Mouse (Mus musculus): ENCODE results near the gene Cd300c2. TPM values are rescaled to one million over a fixed set of nuclear protein-coding genes. Genes with fewer than 3 reads are reported as not detected.
A peak's percentile ranks its signal among the peaks of the same experiment; 100 is the strongest.

Cd300c2 gene
- total and polyA plus RNA-seq, 3 experiments = not detected

- H3K4me2 ChIP-seq (ENCODE audit: insufficient read depth, low read depth, poor library complexity, severe bottlenecking) = no peak overlapping the region
- no peaks in the 10 kb centered on the region for H3K79me2 ChIP-seq (replicated peaks; ENCODE audit: control insufficient read depth, extremely low read depth, insufficient read depth, poor library complexity, severe bottlenecking)
- H3K27ac ChIP-seq (ENCODE audit: insufficient read depth, low read depth) = no peak overlapping the region
- H3K27me3 ChIP-seq (replicated peaks) = peaks cover 64% of the 10 kb centered on the region
- no peak for TF ChIP-seq USF1 (IDR thresholded peaks at IDR 0.05; ENCODE audit: low read depth, low read length)
- no peak for TF ChIP-seq RCOR1 (conservative IDR thresholded peaks at IDR 0.05; ENCODE audit: low read depth, low read length)
- TF ChIP-seq MEF2A (IDR thresholded peaks at IDR 0.05; ENCODE audit: borderline replicate concordance, low read depth, low read length) = no peak
- no peak for TF ChIP-seq MAX (IDR thresholded peaks at IDR 0.05; ENCODE audit: low read length)
- TF ChIP-seq MYC (IDR thresholded peaks at IDR 0.05; ENCODE audit: low read depth, low read length) = no peak
- TF ChIP-seq UBTF (IDR thresholded peaks at IDR 0.05; ENCODE audit: low read depth, low read length) = no peak
- TF ChIP-seq ETS1 (conservative IDR thresholded peaks at IDR 0.05; ENCODE audit: low read depth, low read length) = no peak
- TF ChIP-seq ZMIZ1 (IDR thresholded peaks at IDR 0.05; ENCODE audit: low read depth, low read length) = no peak
- no peak for TF ChIP-seq CTCF (conservative IDR thresholded peaks at IDR 0.05 in 1 of 2, IDR thresholded peaks at IDR 0.05 in 1 of 2; ENCODE audit: low read depth in 2 of 2, low read length in 2 of 2)
- no peak for TF ChIP-seq E2F4 (IDR thresholded peaks at IDR 0.05; ENCODE audit: insufficient replicate concordance, low read depth, low read length)
- no peak for TF ChIP-seq GABPA (IDR thresholded peaks at IDR 0.05; ENCODE audit: insufficient replicate concordance, low read depth, low read length)
- no peak for TF ChIP-seq SMC3 (IDR thresholded peaks at IDR 0.05; ENCODE audit: low read depth, low read length)
- TF ChIP-seq MXI1 (IDR thresholded peaks at IDR 0.05; ENCODE audit: low read depth, low read length) = no peak
- TF ChIP-seq KAT2A (IDR thresholded peaks at IDR 0.05; ENCODE audit: insufficient replicate concordance, low read length) = no peak
- no peak for TF ChIP-seq EP300 (IDR thresholded peaks at IDR 0.05; ENCODE audit: low read length)
- in situ Hi-C loops (cut with MboI; ENCODE audit: low pct_ligation_motif_present, low pct_unique_long_range_greater_than_20kb, low sequenced_read_pairs) (loop anchor here (10.0 kb wide), 1 partner anchor 51 kb away; no protein-coding TSS in a partner anchor), dilution Hi-C loops (cut with MboI; ENCODE audit: extremely low pct_ligation_motif_present, extremely low pct_unique_long_range_greater_than_20kb, low sequenced_read_pairs) (no loop called here)
- DNase-seq (ENCODE audit: extremely low read depth) = peak; percentile 24
- no peak overlapping the region for H3K4me3 ChIP-seq (replicated peaks in 1 of 3; ENCODE audit: low read depth in 2 of 3, low read length in 2 of 3, poor library complexity in 1 of 3)
- no peaks in the 10 kb centered on the region for H3K36me3 ChIP-seq (replicated peaks in 1 of 2; ENCODE audit: control insufficient read depth in 1 of 2, insufficient read depth in 1 of 2, low read length in 1 of 2)
- H3K4me1 ChIP-seq (ENCODE audit: control insufficient read depth in 1 of 2, insufficient read depth in 2 of 2) = peaks cover 0 to 7% of the 10 kb centered on the region in 2 experiments; a peak in 2 of 4 replicates
- no peak overlapping the region for H3K9ac ChIP-seq (ENCODE audit: insufficient read depth, low read depth)
- H3K9me3 ChIP-seq (replicated peaks; ENCODE audit: low read length) = peaks cover 9% of the 10 kb centered on the region
These were observed 2.4 kb upstream of the Cd300c2 start for GRCm38 (mm10) chr11:115004070-115004469.

GRCm38 (mm10) chr11:114989793-114990192 lies 11.9 kb downstream of the Cd300c2 start, which contains the start of gene Cd300ld:
Gene Cd300ld (minus strand): TSS chr11:114989922.
- Histone ChIP-seq H3K4me2 (ENCODE audit: insufficient read depth, low read depth, poor library complexity, severe bottlenecking) (no peak within 1 kb of the TSS), H3K27ac (ENCODE audit: insufficient read depth, low read depth) (no peak within 1 kb of the TSS), H3K79me2 (replicated peaks; ENCODE audit: control insufficient read depth, extremely low read depth, insufficient read depth, poor library complexity, severe bottlenecking) (no peaks in the 10 kb centered on the region), H3K9me3 (replicated peaks; ENCODE audit: low read length) (peaks cover 6% of the 10 kb centered on the region), H3K9ac (ENCODE audit: insufficient read depth, low read depth) (no peak within 1 kb of the TSS), H3K27me3 (replicated peaks) (peaks cover 62% of the 10 kb centered on the region), H3K4me1 (ENCODE audit: control insufficient read depth in 1 of 2, insufficient read depth in 2 of 2) (peaks cover 3 to 4% of the 10 kb centered on the region in 2 experiments; a peak in 3 of 4 replicates), H3K36me3 (replicated peaks in 1 of 2; ENCODE audit: control insufficient read depth in 1 of 2, insufficient read depth in 1 of 2, low read length in 1 of 2) (no peaks in the 10 kb centered on the region), H3K4me3 (replicated peaks in 1 of 3; ENCODE audit: low read depth in 2 of 3, low read length in 2 of 3, poor library complexity in 1 of 3) (no peak within 1 kb of the TSS)
- in situ Hi-C loops (cut with MboI; ENCODE audit: low pct_ligation_motif_present, low pct_unique_long_range_greater_than_20kb, low sequenced_read_pairs) = no loop called here
- TF ChIP-seq USF1 (IDR thresholded peaks at IDR 0.05; ENCODE audit: low read depth, low read length) (no peak), MAZ (IDR thresholded peaks at IDR 0.05; ENCODE audit: low read depth, low read length) (no peak), PAX5 (IDR thresholded peaks at IDR 0.05; ENCODE audit: low read length) (no peak), MAFK (IDR thresholded peaks at IDR 0.05; ENCODE audit: insufficient replicate concordance, low read length) (no peak), GABPA (IDR thresholded peaks at IDR 0.05; ENCODE audit: insufficient replicate concordance, low read depth, low read length) (no peak), RCOR1 (conservative IDR thresholded peaks at IDR 0.05; ENCODE audit: low read depth, low read length) (no peak), POLR2AphosphoS2 (IDR thresholded peaks at IDR 0.05; ENCODE audit: low read depth, low read length) (no peak), NELFE (IDR thresholded peaks at IDR 0.05; ENCODE audit: low read depth, low read length) (no peak), ZNF384 (IDR thresholded peaks at IDR 0.05; ENCODE audit: low read depth, low read length) (no peak), IRF4 (IDR thresholded peaks at IDR 0.05; ENCODE audit: low read depth, low read length) (no peak), CHD2 (IDR thresholded peaks at IDR 0.05; ENCODE audit: low read length) (no peak), MAX (IDR thresholded peaks at IDR 0.05; ENCODE audit: low read length) (no peak)
- DNase-seq (ENCODE audit: extremely low read depth) = peak; percentile 14
- dilution Hi-C loops (cut with MboI; ENCODE audit: extremely low pct_ligation_motif_present, extremely low pct_unique_long_range_greater_than_20kb, low sequenced_read_pairs) = no loop called here

Measured in CH12.LX (cell line).